Mouse (Mus musculus): Measurements from ENCODE around the gene Zfp354a.

DNA sequence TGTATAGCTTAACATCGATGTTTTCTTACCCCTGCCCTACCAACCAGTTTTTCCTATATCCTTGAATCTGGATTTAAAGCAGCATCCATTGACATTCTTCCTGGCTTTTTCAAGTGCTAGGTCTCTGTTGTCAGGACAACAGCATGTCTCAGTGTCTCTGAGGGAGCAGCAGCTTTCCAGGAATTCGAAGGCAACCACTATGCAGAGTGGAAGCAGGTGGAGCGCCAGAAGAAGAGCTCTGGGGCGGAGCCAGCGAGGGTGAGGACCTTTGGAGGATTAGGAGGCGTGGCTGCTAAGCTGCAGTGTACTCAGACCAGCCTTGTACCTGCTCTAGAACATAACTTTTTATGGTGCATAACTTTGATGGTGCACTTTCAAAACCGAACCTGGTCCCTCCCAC lies 25.5 kb downstream of the Zfp354a start:
- TF ChIP-seq GATA1 (IDR thresholded peaks at IDR 0.05; ENCODE audit: low read depth, low read length): no peak
- TF ChIP-seq BHLHE40 (IDR thresholded peaks at IDR 0.05; ENCODE audit: borderline replicate concordance, low read depth, low read length): no peak
- TF ChIP-seq CTCF (IDR thresholded peaks at IDR 0.05 in 2 of 3, conservative IDR thresholded peaks at IDR 0.05 in 1 of 3; ENCODE audit: control insufficient read depth in 1 of 3, insufficient read depth in 1 of 3, low read depth in 2 of 3, low read length in 3 of 3, poor library complexity in 1 of 3, severe bottlenecking in 1 of 3): no peak
- TF ChIP-seq POLR2AphosphoS2 (IDR thresholded peaks at IDR 0.05; ENCODE audit: low read length): no peak
- TF ChIP-seq ZNF384 (IDR thresholded peaks at IDR 0.05; ENCODE audit: low read depth, low read length): no peak
